Comparison of ENCODE assay signal across 8 mouse cellular contexts in genomic region chr14:25606372-25607140, GRCm38 (mm10).
DNase-seq lines count a peak whose midpoint lies in the region; ATAC-seq and TF ChIP-seq lines count a peak whose summit lies in the region.

No protein-coding gene starts in this region.

- no peak for ATAC-seq in cerebellum, adult (ENCODE audit: insufficient number of reproducible peaks, low FRiP score, low TSS enrichment)
- peak; percentile 70 for ATAC-seq in activated CD4-positive, CD25-positive, alpha-beta regulatory T cell, adult 4 months
- ATAC-seq in forebrain, embryonic 13.5 days = peak; percentile 9
- peak; percentile 55 for ATAC-seq in megakaryocyte-erythroid progenitor cell, adult 5-6 weeks (replicated peaks; ENCODE audit: low FRiP score, low TSS enrichment, poor library complexity, severe bottlenecking)

- H3K9me3 ChIP-seq in forebrain, embryonic 13.5 days (replicated peaks) = no peaks in the 10 kb centered on the region
- H3K9me3 ChIP-seq in limb, embryonic 10.5 days (replicated peaks) = no peaks in the 10 kb centered on the region

- H3K36me3 ChIP-seq in forebrain, embryonic 13.5 days (ENCODE audit: poor library complexity, severe bottlenecking) = peaks cover 13% of the 10 kb centered on the region; the same call in 1 of the 2 replicates
- peaks cover 17% of the 10 kb centered on the region for H3K36me3 ChIP-seq in limb, embryonic 10.5 days
- no peaks in the 10 kb centered on the region; the same call in 1 of the 2 replicates for H3K36me3 ChIP-seq in splenic B cell, adult 2 months (ENCODE audit: control insufficient read depth, insufficient read depth, low read length, poor library complexity, severe bottlenecking)

- H3K27ac ChIP-seq in cerebellum, adult 2 months (ENCODE audit: insufficient read depth, low read length) = no peak overlapping the region; the same call in 1 of the 2 replicates
- H3K27ac ChIP-seq in forebrain, embryonic 13.5 days = peak overlapping the region; percentile 98
- peak overlapping the region; percentile 97 for H3K27ac ChIP-seq in limb, embryonic 10.5 days

- TF ChIP-seq POLR2A in cerebellum, adult 2 months (IDR thresholded peaks at IDR 0.05; ENCODE audit: borderline replicate concordance, insufficient read depth, low read length) = no peak

- H3K9ac ChIP-seq in forebrain, embryonic 13.5 days = peak overlapping the region; percentile 99

- no peak for DNase-seq in cerebellum, adult 2 months
- peak; percentile 78 for DNase-seq in heart, postnatal 4 days
- peak; percentile 80 for DNase-seq in limb, embryonic 10.5 days (ENCODE audit: low spot score)
- peak; percentile 56 for DNase-seq in splenic B cell, adult 2 months (ENCODE audit: low read depth, low spot score)

- H3K4me3 ChIP-seq in cerebellum, adult 2 months (replicated peaks; ENCODE audit: insufficient read depth, low read depth, low read length) = peak overlapping the region; percentile 12
- peak overlapping the region; percentile 83 for H3K4me3 ChIP-seq in forebrain, embryonic 13.5 days
- H3K4me3 ChIP-seq in limb, embryonic 10.5 days = peak overlapping the region; percentile 67

- no peak for TF ChIP-seq CTCF in cerebellum, adult 2 months (IDR thresholded peaks at IDR 0.05; ENCODE audit: borderline replicate concordance, insufficient read depth, low read depth, low read length)

- H3K27me3 ChIP-seq in cerebellum, adult 2 months (ENCODE audit: control insufficient read depth, insufficient read depth, low read length) = no peaks in the 10 kb centered on the region
- no peaks in the 10 kb centered on the region for H3K27me3 ChIP-seq in forebrain, embryonic 13.5 days
- H3K27me3 ChIP-seq in limb, embryonic 10.5 days (ENCODE audit: low read depth, poor library complexity, severe bottlenecking) = no peaks in the 10 kb centered on the region
- H3K27me3 ChIP-seq in splenic B cell, adult 2 months (ENCODE audit: control insufficient read depth, insufficient read depth, low read length, poor library complexity, severe bottlenecking) = no peaks in the 10 kb centered on the region; the same call in 1 of the 2 replicates

- 14% methylated on average over 31 of the region's 31 CpGs for WGBS in cerebellum, adult 2 months
- under 1% methylated on average over 28 of the region's 31 CpGs for WGBS in forebrain, embryonic 13.5 days
- WGBS in limb, embryonic 10.5 days = under 1% methylated on average over 31 of the region's 31 CpGs

- peaks cover 52% of the 10 kb centered on the region for H3K4me1 ChIP-seq in cerebellum, adult 2 months (ENCODE audit: control insufficient read depth, insufficient read depth, low read length)
- H3K4me1 ChIP-seq in forebrain, embryonic 13.5 days = peaks cover 89% of the 10 kb centered on the region
- peaks cover 92% of the 10 kb centered on the region for H3K4me1 ChIP-seq in limb, embryonic 10.5 days

- H3K4me2 ChIP-seq in forebrain, embryonic 13.5 days = peak overlapping the region; percentile 100

Comparison
In these comparisons a context has a peak if more than half of its experiments do, and no peak if none do; other contexts are left out.
1. DNase-seq: peak in heart, postnatal 4 days (single experiment), limb, embryonic 10.5 days (single experiment) and splenic B cell, adult 2 months (single experiment); none in cerebellum, adult 2 months (0 of 2).
2. H3K4me3 ChIP-seq: peak in every context shown above with its lines; median percentile 83 in forebrain, embryonic 13.5 days; 67 in limb, embryonic 10.5 days; 12 in cerebellum, adult 2 months.